Mouse (Mus musculus) layer of hippocampus, adult 8-10 months (tissue): ENCODE results near the gene Wdr37. TPM values are rescaled to one million over a fixed set of nuclear protein-coding genes. Genes with fewer than 3 reads are reported as not detected.

Source experiments
- DNase-seq, 2 experiments: peaks; one replicate each; pipeline ENCODE4 v3.0.0; 2022; ENCODE audit warnings: low spot score in 2 of 2
- total RNA-seq, 4 experiments: library from RNA; stranded (reverse); gene quantifications; 2 replicates each; pipeline ENCODE4 v1.2.4; 2022

Gene Wdr37
- total RNA-seq, 4 experiments from 2014 or later, result 82.9 to 119 (median 110) TPM

DNA sequence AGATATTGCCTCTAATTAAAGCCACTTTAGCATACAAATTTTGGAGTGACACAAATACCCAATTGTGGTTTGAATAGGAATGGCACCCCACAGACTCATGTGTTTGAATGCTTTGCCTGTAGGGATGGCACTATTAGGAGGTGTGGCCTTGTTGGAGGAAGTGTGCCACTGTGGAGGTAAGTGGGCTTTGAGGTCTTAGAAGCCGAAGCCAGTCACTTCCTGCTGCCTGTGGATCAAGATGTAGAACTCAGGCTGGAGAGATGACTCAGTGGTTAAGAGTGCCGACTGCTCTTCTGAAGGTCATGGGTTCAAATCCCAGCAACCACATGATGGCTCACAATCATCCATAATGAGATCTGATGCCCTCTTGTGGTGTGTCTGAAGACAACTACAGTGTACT is 30.8 kb downstream of the Wdr37 start:
- no peak for DNase-seq

DNA sequence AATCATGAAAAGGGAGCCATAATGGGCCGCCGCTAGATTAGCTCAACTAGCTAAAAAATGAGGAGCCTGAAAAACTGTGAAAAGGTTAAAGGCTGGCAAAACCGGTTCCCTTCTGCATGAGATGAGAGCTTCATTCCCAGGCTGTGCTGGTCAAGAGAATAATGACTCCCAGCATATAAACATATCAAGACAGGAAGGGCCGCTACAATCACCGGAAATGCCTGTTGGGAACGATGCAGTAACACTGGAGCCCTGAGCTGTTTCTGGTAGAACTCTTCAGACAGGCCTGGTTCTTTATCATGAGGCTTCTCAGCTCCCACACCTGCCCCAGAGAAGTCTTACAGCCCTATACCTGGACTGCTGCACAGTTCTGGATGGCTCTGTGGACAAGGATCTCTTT is 31.8 kb downstream of the Wdr37 start:
- no peak for DNase-seq

DNA sequence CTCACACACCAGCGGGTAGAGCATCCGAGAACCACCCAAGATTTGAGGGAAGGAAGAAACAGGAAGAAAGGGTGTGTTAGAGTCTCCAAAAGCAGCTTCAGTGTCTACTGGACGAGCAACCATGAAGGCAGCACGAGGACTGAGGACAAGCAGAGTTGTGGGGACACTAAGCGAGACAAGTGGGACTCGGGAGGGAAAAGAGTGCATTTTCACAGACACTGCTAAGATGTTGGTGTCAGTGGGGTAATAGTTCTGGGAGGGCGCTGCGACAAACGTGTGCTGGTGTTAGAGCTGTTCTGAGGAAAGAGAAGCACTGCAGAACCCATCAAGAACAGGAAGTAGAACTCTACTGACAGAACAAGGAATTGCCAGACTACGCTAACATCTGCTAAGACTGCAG is 32.6 kb downstream of the Wdr37 start:
- DNase-seq, result no peak

DNA sequence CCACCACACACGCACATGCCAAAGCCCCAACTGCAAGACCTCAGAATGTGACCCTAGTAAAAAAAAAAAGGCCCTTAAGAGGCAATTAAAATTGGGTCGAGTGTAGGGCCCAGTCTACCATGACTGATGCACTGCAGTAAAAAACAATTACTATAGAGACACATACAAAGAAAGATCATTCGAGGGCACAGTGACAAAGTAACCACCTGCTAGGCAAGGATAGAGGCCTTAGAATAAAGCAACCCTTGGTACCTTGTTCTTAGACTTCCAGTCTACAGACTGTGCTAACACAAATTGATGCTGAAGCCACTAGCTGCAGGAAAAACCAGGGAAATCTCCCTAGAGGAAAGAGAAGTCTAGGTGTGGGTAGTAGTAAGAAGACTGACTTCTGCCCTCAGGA is 33.3 kb downstream of the Wdr37 start:
- no peak for DNase-seq

DNA sequence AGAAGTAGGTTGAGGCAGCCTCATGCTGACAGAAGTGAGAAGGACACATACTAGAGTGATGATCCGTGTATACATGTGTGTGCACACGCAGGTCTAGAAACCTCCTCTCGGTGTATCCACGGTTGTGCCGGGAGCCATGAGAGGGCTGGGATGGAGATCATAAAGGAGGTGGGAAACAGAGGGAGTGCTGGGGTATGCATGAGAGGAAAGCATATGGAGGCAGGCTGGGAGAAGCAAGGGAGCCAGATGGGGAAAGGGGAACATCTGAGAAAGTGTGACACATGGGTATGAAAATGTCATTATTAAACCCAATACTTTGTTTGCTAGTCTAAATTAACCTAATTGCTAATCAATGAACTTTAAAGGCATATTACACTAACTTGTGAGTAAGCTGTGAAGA is 37.1 kb downstream of the Wdr37 start:
- DNase-seq, result peak; percentile 48 to 57

DNA sequence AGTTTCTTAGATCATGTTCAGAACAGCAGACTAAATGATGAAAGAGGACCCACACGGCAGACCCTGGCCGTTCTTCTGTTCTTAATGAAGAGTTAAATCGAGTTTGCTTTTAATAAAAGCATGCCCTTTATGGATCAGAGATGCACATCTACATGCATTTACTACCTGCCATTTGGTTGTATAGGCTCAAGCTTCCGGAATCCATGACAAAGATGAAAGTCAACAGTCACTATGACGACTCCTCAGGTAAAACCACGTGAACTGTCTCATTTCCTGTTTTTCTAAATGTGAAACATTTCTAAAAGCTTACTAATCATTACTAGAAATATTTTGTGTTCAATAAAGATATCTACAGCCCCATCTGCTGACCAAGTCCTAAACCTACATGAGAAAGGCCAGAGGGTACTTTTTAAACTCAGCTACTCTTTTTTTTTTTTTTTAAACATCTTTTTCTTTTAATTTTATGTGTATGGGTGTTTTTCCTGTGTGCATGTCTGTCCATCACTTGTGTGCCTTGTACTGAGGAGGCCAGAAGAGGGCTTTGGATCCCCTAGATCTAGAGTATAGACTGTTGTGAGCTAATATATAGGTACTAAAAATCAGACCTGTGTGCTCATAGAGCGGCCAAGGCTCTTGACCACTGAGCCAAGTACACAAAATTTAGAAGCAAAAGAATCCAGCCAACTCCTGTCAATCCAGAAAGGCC is 40.0 kb downstream of the Wdr37 start:
- DNase-seq, result no peak

DNA sequence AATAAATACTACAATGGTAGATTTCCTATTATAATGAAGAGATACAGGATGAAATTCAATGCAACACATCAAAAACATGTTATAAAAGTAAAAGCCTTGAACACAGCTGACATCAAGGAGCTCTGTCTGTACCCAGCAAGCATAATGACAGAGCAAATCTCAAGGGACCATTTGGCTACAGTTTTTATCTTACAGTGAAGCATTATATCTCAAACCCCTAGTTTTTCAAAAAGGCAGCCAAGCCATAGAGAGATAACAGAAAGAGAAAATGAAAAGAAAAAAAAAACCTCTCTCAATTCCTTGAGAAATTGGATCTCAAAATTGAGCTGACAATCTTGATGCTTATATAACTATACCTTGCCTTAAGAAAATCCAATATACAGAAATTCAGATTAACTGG is 41.0 kb downstream of the Wdr37 start:
- DNase-seq, result no peak

DNA sequence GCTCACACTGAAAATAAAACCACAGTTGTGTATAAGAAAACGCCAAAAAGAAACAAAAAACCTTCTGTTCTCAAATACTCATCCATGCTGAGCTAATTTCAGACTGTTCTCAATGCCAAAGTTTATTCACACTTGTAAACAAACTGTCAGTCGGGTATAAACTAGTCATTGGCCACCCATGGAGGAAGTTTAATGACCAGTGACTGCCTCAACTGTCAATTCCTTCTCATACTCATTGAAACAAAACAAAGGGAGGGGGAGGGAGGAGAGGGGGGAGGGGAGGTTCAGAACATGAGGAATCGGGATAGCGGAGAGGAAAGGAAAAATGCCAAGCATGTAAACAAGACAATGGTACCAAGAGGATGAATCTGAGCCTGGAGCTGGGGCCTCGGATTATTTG is 41.9 kb downstream of the Wdr37 start:
- no peak for DNase-seq

DNA sequence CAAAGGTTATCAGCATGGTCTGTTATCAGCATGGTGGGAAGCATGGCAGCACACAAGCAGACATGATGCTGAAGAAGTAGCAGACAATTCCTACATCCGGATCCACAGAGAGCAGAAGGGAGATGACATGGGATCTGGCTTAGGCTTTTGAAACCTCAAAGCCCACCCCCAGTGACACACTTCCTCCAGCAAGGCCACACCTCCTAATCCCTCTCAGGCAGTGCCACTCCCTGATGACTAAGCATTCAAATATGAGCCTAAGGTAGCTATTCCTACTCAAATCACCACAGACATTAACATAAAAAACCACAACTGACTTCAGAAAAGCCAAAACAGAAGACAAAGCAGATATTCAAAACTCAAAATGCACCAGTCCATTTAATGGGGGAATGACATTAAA is 42.8 kb downstream of the Wdr37 start:
- DNase-seq, result no peak

DNA sequence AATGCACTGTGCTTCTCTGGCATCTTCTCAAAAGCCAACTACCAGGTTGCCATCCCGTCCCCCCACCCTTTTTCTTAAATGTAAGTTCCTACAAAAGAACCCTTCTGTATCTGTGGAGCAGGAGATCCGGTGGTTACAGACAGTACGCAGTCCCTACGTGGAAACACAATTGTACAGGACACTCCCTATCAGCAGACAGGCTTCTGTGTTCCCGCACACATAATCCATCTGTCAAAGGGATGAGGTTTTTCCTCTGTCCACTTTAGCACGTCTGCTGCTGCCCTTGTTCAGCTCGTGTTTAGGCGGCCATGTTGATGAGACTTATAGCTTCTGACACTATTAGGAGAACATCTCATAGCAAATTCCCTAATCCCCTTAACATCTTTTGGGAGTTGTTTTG is 48.2 kb downstream of the Wdr37 start:
- DNase-seq, result no peak

DNA sequence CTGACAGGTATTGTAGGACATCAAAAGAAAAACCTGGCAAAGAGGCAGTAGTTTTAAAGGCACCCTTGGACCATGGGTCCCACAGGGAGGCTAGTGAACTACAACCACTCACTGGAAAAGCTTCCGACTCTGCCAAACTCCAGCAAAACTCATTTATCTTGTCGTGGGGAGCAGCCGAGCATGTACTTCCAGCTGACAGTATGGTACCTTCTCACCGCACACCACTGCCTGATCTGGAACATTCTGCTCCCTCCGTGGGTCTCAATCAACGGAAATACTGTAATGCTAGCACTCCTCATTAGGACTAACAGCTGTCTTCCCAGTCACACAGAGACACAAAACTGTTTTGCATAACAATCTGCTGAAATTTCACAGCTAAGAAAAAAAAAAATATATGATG is 48.6 kb downstream of the Wdr37 start:
- no peak for DNase-seq

DNA sequence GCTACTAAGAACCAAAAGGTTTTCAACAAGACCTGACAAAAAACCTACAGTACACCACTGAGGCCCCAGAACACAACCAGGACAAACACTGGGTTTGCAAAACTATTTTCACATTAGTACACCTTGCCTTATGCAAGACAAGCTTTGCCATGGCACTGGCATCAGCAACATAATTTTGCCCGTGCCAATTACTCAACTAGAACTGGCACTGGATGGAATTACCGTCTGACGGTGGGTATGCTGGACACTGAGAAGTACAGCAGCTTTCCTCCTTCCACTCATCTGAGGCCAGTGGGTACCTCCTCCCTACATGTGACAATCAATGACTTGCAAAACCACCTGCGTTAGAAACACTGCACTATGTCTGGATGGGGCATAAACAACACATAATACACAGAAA is 49.5 kb downstream of the Wdr37 start:
- no peak for DNase-seq

DNA sequence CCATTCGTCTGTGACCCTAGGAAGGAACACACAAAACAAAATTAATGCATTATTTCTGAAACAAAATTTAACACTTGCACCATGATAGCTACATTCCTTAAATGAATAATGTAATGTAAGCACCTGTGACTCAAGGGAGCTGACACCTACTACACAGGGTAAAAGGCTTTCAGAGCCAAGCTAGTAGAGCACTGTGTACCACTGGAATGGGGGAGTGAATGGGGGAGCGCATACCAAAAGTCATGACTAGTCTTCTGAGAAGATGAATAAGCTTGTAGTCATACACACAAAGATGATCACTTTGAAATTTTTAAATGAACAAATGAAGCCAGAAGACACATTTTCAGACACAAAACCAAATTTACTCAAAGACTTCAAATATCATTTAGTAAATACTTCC is 65.8 kb downstream of the Wdr37 start:
- DNase-seq, result no peak

DNA sequence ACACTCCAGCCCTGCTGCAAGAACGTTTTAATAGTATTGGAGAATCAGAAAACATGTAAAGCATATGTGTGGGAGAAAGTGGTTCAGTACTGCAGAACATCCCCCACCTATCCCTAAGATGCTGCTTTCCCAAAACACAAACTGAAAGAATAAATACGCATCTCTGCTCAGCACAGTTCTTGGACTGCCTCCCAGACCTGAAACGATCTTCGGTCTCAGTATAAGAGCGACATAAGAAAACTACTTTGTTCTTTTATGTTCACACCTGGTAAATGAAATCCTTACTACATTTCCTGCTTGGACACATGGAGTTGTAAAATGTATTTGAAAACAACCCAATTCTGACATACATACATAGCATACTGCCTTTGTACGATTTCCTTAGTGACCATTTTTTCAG is 71.1 kb downstream of the Wdr37 start:
- no peak for DNase-seq

DNA sequence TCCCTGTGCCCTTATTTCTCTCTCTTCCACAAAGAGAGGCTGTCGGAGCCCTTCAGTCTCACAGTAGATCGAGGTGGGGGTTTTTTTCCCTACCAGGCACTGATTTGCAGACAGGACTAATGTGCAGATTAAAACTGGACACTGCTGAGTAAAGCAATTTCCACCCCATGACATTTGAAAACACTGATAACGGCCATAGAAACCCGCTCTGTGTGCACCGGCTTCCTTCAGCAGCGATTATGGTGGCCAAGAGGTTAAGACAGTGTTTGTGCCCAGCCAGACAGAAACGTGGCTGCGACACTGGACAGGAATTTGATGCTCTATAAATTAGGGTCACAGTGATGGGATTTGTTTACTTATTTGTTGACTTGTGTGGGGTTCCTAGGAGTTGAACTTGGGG is 78.5 kb downstream of the Wdr37 start:
- DNase-seq, result no peak

DNA sequence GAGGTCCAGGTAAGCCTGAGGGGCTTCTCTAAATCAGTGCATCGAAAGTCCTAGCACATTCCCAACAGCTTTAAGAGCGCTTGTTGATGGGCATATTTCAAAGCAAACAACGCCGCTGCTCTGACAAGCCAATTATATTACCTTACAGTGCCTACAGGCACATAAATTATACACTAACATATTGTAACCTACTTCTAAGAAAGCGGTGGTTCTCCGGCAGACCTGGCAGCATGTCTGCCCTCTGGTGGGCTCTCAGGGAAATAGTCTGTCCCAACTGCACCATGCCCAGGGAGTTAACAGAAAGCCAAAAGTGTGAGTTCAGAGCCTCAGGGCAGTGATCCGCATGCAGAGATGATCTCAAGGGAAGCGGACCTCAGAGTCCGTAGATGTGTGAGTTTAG is 86.5 kb downstream of the Wdr37 start:
- peak; percentile 44 to 57 for DNase-seq

DNA sequence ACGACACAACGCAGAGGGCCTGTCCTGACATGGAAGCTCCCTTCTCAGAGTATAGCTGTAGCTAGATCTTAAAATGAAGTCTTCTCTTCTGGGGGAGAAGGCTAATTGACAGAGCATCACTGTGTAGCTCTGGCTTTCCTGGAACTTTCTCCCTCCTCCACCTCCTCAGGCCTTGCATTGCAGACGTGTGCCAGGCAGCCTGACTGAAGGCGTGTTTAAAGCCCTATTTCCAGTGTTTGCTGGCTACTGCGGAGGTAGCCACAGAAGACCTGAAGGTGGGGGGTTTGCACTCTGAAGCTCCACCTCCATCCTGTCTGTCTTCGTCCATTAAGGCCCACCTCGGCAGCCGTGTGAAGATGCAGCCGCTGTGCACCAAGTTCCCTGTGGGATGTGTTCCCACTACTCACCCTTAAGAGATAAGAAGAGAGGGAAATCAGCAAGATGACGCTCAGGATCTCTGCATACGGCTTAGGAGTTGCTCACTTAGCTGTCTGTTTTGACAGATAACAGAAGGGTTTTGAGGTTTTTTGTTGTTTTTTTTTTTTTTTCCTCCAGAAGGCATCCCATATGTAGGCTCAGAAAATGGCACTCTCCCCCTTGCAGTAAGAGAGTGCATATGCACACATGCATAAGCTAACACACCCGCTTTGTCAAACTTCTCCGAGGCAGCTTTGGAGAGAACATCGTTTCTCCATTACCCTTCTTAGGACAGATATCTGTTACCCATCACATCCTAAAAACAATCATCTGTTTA is 87.2 kb downstream of the Wdr37 start:
- DNase-seq, result no peak

DNA sequence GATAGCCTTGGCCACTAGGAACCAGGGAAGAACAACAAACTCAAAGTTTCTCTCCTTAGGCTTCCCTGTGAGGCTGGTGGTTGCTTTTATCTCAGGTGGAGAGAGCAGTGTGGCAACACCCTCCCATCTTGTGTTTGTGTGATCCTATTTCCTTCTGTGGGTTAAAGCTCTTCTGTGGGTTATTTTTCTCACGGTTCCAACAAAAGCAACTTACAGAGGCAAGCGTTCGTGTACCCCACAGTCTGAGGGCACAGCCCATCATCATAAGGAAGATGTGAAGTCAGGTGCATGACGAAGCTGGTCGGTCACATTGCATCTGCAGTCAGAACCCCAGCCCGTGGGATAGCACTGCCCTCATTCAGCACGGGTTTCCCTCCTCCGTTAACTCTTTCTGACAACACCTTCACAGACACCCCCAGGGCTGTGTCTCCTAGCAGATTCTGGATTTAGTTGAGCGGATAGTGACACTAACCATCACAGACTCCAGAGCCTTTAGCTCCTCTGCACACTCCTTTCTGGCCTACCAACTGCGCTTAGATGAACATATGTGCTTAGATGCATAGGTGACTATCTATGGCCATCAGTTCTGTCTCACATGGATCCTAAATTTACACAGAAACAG is 87.9 kb downstream of the Wdr37 start:
- no peak for DNase-seq

DNA sequence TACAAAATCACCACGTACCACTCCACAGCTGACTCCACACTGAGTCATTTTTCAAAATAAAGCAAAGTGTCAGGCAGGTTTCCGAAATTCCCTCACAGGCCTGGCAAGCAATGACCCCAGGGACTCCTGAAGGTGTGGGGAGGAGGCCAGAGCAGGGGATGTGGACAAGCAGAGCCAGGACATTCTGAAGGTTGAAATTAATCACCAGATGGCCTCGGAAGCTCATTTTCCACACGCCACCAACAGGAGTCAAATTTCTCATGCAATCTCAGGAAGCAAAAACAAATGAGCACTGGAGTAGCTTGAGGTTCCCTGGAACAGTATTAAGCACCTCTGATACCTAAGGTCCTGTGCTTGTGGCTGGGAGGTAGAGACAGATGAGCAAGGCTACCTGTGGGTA is 89.1 kb downstream of the Wdr37 start:
- DNase-seq, result no peak

DNA sequence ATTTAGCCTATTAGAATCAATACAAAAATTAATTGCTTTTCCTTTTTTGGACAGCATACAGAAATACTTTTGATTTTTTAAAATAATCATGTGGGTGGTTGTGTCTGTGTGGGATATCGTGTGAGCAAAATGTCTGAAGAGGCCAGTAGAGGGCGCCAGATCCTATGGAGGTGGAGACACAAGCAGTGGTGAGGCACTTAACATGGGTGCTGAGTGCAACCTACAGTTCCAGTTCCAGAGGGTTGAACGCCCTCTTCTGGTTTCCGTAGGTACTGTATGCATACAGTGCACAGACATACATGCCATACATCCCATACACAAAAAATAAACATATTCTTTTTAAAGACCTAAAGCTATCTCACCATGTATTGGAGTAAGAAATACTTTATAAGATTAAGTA is 91.3 kb downstream of the Wdr37 start:
- DNase-seq, result peak in 1 of 2 experiments; percentile 26

DNA sequence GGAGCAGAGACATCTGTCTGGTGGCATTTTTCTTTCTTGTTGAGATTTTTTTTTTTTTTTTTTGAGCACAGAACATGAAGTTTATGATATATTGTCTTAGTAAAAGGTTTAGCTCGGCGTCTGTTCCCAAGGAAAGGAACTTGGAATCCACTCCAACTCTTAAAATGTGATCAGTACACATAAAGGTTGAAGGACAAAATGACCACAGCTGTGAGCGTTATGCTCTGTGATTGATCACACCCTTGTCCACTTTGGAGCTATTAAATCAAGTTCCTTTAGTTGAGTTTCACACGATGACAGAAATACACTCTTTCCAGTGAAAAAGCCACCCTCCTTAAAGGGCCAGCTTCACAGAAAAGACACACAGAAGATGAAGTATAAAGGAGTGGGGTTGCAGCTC is 101.1 kb downstream of the Wdr37 start:
- no peak for DNase-seq

DNA sequence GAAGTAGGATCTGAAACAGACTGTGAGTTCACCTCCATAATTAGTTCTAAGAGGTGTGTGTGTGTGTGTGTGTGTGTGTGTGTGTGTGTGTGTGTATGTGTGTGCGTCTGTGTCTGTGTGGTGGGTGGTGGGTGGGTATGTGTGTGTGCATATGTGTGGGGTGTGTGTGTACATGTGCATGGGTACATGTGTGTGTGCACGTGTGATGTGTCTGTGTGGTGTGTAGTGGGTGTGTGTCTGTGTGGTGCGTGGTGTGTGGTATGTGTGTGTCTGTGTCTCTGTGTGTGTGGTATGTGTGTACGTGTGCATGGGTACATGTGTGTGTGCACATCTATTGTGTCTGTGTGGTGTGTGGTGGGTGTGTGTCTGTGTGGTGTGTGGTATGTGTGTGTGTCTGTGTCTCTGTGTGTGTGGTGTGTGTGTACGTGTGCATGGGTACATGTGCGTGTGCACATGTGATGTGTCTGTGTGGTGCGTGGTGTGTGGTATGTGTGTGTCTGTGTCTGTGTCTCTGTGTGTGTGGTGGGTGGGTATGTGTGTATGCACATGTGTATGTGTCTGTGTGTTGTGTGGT is 102.0 kb downstream of the Wdr37 start:
- no peak for DNase-seq
